Mouse (Mus musculus) granulocyte monocyte progenitor cell, adult 5-6 weeks (primary cell): ENCODE measurements around the gene Mcfd2. TPM values are rescaled to one million over a fixed set of nuclear protein-coding genes. Genes with fewer than 3 reads are reported as not detected.
A peak's percentile ranks its signal among the peaks of the same experiment; 100 is the strongest.

Experiments
- ATAC-seq: replicated peaks from 2 replicates; pipeline ENCODE4 v1.8.0; 2016; ENCODE audit warnings: mild to moderate bottlenecking, moderate TSS enrichment, inconsistent platforms; ENCODE audit not compliant: poor library complexity, severe bottlenecking
- total RNA-seq, 2 experiments: library from RNA; stranded (forward) in 1 of 2; stranded (reverse) in 1 of 2; fragments of 200-712, 200-1000 nt in 1 of 2; fragments of >200 nt in 1 of 2; fragmentation: Nextera tagmentation in 1 of 2; gene quantifications; 2 replicates each; pipeline ENCODE4 v1.2.3; 2014 to 2017

The Mcfd2 gene
- total RNA-seq, 2 experiments from 2014 or later, result 64.9 to 112 TPM

- ATAC-seq, result no peak
Observed at GRCm38 (mm10) chr17:87289367-87289766, 23.6 kb upstream of the Mcfd2 start.

- ATAC-seq, result no peak
Observed at GRCm38 (mm10) chr17:87288131-87288530, 22.4 kb upstream of the Mcfd2 start.

GRCm38 (mm10) chr17:87287197-87287777, 21.6 kb upstream of the Mcfd2 start:
- no peak for ATAC-seq

- ATAC-seq, result no peak
Observed at GRCm38 (mm10) chr17:87286481-87287143, 20.9 kb upstream of the Mcfd2 start.

GRCm38 (mm10) chr17:87285731-87286465, 20.2 kb upstream of the Mcfd2 start:
- ATAC-seq, result no peak

- ATAC-seq, result no peak
Observed at GRCm38 (mm10) chr17:87284482-87285040, 18.8 kb upstream of the Mcfd2 start.

GRCm38 (mm10) chr17:87283755-87284481, 18.2 kb upstream of the Mcfd2 start:
- ATAC-seq, result peak; percentile 63

- no peak; the same call in 1 of the 2 replicates for ATAC-seq
Observed at GRCm38 (mm10) chr17:87283055-87283754, 17.5 kb upstream of the Mcfd2 start.

GRCm38 (mm10) chr17:87282706-87283053, 16.9 kb upstream of the Mcfd2 start, which contains the start of gene Ttc7:
TSS of gene Ttc7 (plus strand) at chr17:87282886.
- peak; percentile 63 for ATAC-seq

- ATAC-seq, result peak; percentile 70
Observed at GRCm38 (mm10) chr17:87282007-87282705, 16.4 kb upstream of the Mcfd2 start.

GRCm38 (mm10) chr17:87275363-87276341, 9.9 kb upstream of the Mcfd2 start:
- ATAC-seq, result peak; percentile 87

GRCm38 (mm10) chr17:87269454-87269853, 3.7 kb upstream of the Mcfd2 start:
- no peak for ATAC-seq

- ATAC-seq, result no peak; the same call in 1 of the 2 replicates
Observed at GRCm38 (mm10) chr17:87264927-87265791, 576 bp downstream of the Mcfd2 start.

GRCm38 (mm10) chr17:87264054-87264830, 1.5 kb downstream of the Mcfd2 start:
- ATAC-seq, result 0 out of 2 replicates have a peak, but pooled peaks have one; percentile 4

- ATAC-seq, result 0 out of 2 replicates have a peak, but pooled peaks have one; percentile 3
Observed at GRCm38 (mm10) chr17:87263401-87263800, 2.3 kb downstream of the Mcfd2 start.

GRCm38 (mm10) chr17:87255672-87256071, 10.1 kb downstream of the Mcfd2 start:
- peak; percentile 91 for ATAC-seq
